Mouse (Mus musculus): ENCODE data around the gene Rgs8.

Gene Rgs8

GRCm38 (mm10) chr1:153673900-153674299, 21.1 kb downstream of the Rgs8 start:
- no peak for DNase-seq (ENCODE audit: low spot score)

- no peak for DNase-seq (ENCODE audit: low spot score)
Observed at GRCm38 (mm10) chr1:153675591-153675990, 22.8 kb downstream of the Rgs8 start.

GRCm38 (mm10) chr1:153677635-153678034, 24.8 kb downstream of the Rgs8 start:
- DNase-seq (ENCODE audit: low spot score), result no peak

GRCm38 (mm10) chr1:153679147-153679546, 26.3 kb downstream of the Rgs8 start:
- DNase-seq (ENCODE audit: low spot score), result no peak

- no peak for DNase-seq (ENCODE audit: low spot score)
Observed at GRCm38 (mm10) chr1:153679653-153680052, 26.8 kb downstream of the Rgs8 start.

- DNase-seq (ENCODE audit: low spot score), result no peak
Observed at GRCm38 (mm10) chr1:153680363-153680762, 27.5 kb downstream of the Rgs8 start.

GRCm38 (mm10) chr1:153681036-153681435, 28.2 kb downstream of the Rgs8 start:
- no peak for DNase-seq (ENCODE audit: low spot score)

- DNase-seq (ENCODE audit: low spot score), result no peak
Observed at GRCm38 (mm10) chr1:153683190-153683589, 30.4 kb downstream of the Rgs8 start.

GRCm38 (mm10) chr1:153685630-153686029, 32.8 kb downstream of the Rgs8 start:
- no peak for DNase-seq (ENCODE audit: low spot score)

GRCm38 (mm10) chr1:153692526-153692925, 39.7 kb downstream of the Rgs8 start:
- no peak for DNase-seq (ENCODE audit: low spot score)

GRCm38 (mm10) chr1:153694372-153695120, 41.7 kb downstream of the Rgs8 start:
- DNase-seq (ENCODE audit: low spot score), result no peak

- DNase-seq (ENCODE audit: low spot score), result no peak
Observed at GRCm38 (mm10) chr1:153695398-153695797, 42.6 kb downstream of the Rgs8 start.

GRCm38 (mm10) chr1:153696093-153696492, 43.3 kb downstream of the Rgs8 start:
- no peak for DNase-seq (ENCODE audit: low spot score)

GRCm38 (mm10) chr1:153696541-153696940, 43.7 kb downstream of the Rgs8 start:
- no peak for DNase-seq (ENCODE audit: low spot score)

- DNase-seq (ENCODE audit: low spot score), result no peak
Observed at GRCm38 (mm10) chr1:153697581-153698251, 44.9 kb downstream of the Rgs8 start.

- no peak for DNase-seq (ENCODE audit: low spot score)
Observed at GRCm38 (mm10) chr1:153698311-153699084, 45.7 kb downstream of the Rgs8 start.

- no peak for DNase-seq (ENCODE audit: low spot score)
Observed at GRCm38 (mm10) chr1:153700448-153701063, 47.7 kb downstream of the Rgs8 start.

- DNase-seq (ENCODE audit: low spot score), result no peak
Observed at GRCm38 (mm10) chr1:153701461-153701860, 48.6 kb downstream of the Rgs8 start.

- no peak for DNase-seq (ENCODE audit: low spot score)
Observed at GRCm38 (mm10) chr1:153702166-153702852, 49.5 kb downstream of the Rgs8 start.

- DNase-seq (ENCODE audit: low spot score), result no peak
Observed at GRCm38 (mm10) chr1:153702853-153703410, 50.1 kb downstream of the Rgs8 start.

- DNase-seq (ENCODE audit: low spot score), result no peak
Observed at GRCm38 (mm10) chr1:153703445-153703991, 50.7 kb downstream of the Rgs8 start.
